Mouse (Mus musculus) heart, adult 2 months (tissue): ENCODE data around the gene Ptpre. TPM values are rescaled to one million over a fixed set of nuclear protein-coding genes. Genes with fewer than 3 reads are reported as not detected.

Source experiments
- DNase-seq, 2 experiments: peaks; one replicate each; pipeline ENCODE4 v3.0.0; 2021
- H3K27ac ChIP-seq: fragments of 200-600 bp; 2 replicates; pipeline ENCODE4 v1.8.1; 2022
- H3K27me3 ChIP-seq: fragments of 200-500 bp; 2 replicates; pipeline ENCODE4 v1.6.1; 2012; ENCODE audit warnings: mild to moderate bottlenecking, low read length, inconsistent platforms, mixed read lengths; ENCODE audit not compliant: control insufficient read depth, insufficient read depth
- H3K36me3 ChIP-seq: fragments of 200-500 bp; 2 replicates; pipeline ENCODE4 v1.6.1; 2012; ENCODE audit warnings: low read length, inconsistent platforms; ENCODE audit not compliant: control insufficient read depth, insufficient read depth
- H3K4me1 ChIP-seq: fragments of 200-500 bp; 2 replicates; pipeline ENCODE4 v1.6.1; 2011; ENCODE audit warnings: low read length; ENCODE audit not compliant: control insufficient read depth, insufficient read depth
- H3K4me3 ChIP-seq: fragments of 200-600 bp; 2 replicates; pipeline ENCODE4 v1.8.1; 2022
- H3K79me2 ChIP-seq: fragments of 200-500 bp; replicated peaks from 2 replicates; pipeline ENCODE4 v1.6.1; 2012; ENCODE audit warnings: mild to moderate bottlenecking, inconsistent platforms, low read length, moderate library complexity, mixed read lengths; ENCODE audit not compliant: control insufficient read depth, insufficient read depth
- H3K9ac ChIP-seq: fragments of 200-500 bp; 2 replicates; pipeline ENCODE4 v1.6.1; 2012; ENCODE audit warnings: low read depth, mild to moderate bottlenecking, control low read depth, inconsistent platforms, low read length, mixed read lengths
- CTCF ChIP-seq: fragments of 200-600 bp; IDR thresholded peaks from 2 replicates; pipeline ENCODE4 v1.8.1; 2022; ENCODE audit warnings: antibody characterized with exemption, mild to moderate bottlenecking, moderate library complexity
- EP300 ChIP-seq: fragments of 200-500 bp; IDR thresholded peaks from 2 replicates; pipeline ENCODE4 v1.6.1; 2011; ENCODE audit warnings: low read depth, low read length, control low read depth; ENCODE audit not compliant: insufficient read depth
- POLR2A ChIP-seq: fragments of 200-500 bp; IDR thresholded peaks from 2 replicates; pipeline ENCODE4 v1.6.1; 2011; ENCODE audit warnings: mild to moderate bottlenecking, low read depth, low read length, control low read depth; ENCODE audit not compliant: insufficient read depth
- WGBS: fragments of 180-500 bp; shearing (Covaris S2); methylation state at CpG from one replicate; pipeline ENCODE4 v1.1.7; 2018; 5-methylcytosine and 5-hydroxymethylcytosine counted together
- intact Hi-C: fragments of 180-260 bp; cut with DNase I; formaldehyde crosslinking; loops from one replicate; pipeline ENCODE4 v1.15.1; 2025
- polyA plus RNA-seq: library from polyadenylated mRNA; depleted of rRNA; stranded (reverse); fragments of >200 nt; gene quantifications from 2 replicates; pipeline ENCODE4 v1.2.3, GENCODE M21; 2012
- total RNA-seq, 2 experiments: library from RNA; stranded (reverse); gene quantifications; 2 replicates each; pipeline ENCODE4 v1.2.3; 2021

The Ptpre gene
- total and polyA plus RNA-seq, 3 experiments, result 2.8 to 4.1 (median 3.1) TPM

- 19% methylated on average over 3 of the region's 3 CpGs for WGBS
- H3K4me3 ChIP-seq, result no peak overlapping the region
- H3K4me1 ChIP-seq, result peaks cover under 1% of the 10 kb centered on the region; the same call in 1 of the 2 replicates
- no peaks in the 10 kb centered on the region for H3K79me2 ChIP-seq
- no peak for DNase-seq
- no peak for TF ChIP-seq CTCF
- TF ChIP-seq EP300, result no peak
- TF ChIP-seq POLR2A, result no peak
- intact Hi-C loops, result no loop called here
- H3K36me3 ChIP-seq, result no peaks in the 10 kb centered on the region
- no peak overlapping the region for H3K27ac ChIP-seq
- no peak overlapping the region for H3K9ac ChIP-seq
- H3K27me3 ChIP-seq, result no peaks in the 10 kb centered on the region
Measured at GRCm38 (mm10) chr7:135527169-135527568, 10.1 kb upstream of the Ptpre start.

GRCm38 (mm10) chr7:135528515-135528914 is 8.8 kb upstream of the Ptpre start, which contains the start of gene Clrn3:
Gene Clrn3, minus strand, starts transcription at chr7:135528654.
- TF ChIP-seq POLR2A, result no peak
- no peak for TF ChIP-seq EP300
- no peak for TF ChIP-seq CTCF
- DNase-seq, result no peak
- no peak within 1 kb of the TSS for H3K4me3 ChIP-seq
- H3K79me2 ChIP-seq, result no peaks in the 10 kb centered on the region
- H3K36me3 ChIP-seq, result no peaks in the 10 kb centered on the region
- no peaks in the 10 kb centered on the region for H3K4me1 ChIP-seq
- intact Hi-C loops, result no loop called here
- no peak within 1 kb of the TSS for H3K27ac ChIP-seq
- no peaks in the 10 kb centered on the region for H3K27me3 ChIP-seq
- WGBS, result 86% methylated on average over 7 of the region's 7 CpGs
- no peak within 1 kb of the TSS for H3K9ac ChIP-seq

- intact Hi-C loops, result no loop called here
Measured at GRCm38 (mm10) chr7:135529068-135529467, 8.2 kb upstream of the Ptpre start.

DNA sequence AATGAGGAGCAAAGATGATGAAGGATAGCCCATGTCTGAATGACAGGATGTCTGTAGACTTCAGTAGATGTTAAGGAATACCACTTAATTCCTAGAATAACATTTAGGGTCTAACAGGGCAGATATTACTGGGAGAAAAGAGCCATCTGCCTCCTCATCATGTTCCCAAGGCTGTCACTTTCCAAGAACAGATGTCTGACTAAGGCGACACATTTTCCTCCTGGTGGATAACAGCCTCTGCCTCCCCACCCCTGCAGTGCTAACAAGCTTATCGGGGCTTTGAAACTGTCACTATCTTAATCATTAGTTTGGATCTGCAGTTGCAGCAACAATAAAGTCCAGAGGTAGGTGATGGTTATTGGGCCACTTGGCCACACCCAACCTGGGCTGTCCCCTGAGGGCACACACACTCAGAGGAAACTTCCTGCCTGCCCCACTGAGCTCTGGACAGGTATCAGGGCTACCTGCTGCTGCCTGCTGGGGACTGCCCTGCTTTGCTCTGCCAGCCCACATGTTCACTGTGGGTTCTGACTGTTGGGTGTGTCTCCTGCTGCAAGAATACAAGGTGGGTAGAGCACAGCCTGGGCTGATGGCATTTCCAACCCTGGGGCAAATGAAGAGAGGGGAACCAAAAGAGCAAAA is 2.6 kb upstream of the Ptpre start:
- no peaks in the 10 kb centered on the region for H3K4me1 ChIP-seq
- no peak overlapping the region for H3K27ac ChIP-seq
- no peak overlapping the region for H3K4me3 ChIP-seq
- intact Hi-C loops, result loop anchor here (5.0 kb wide), 1 partner anchor 203 kb away; no protein-coding TSS in a partner anchor
- no peak for TF ChIP-seq EP300
- TF ChIP-seq POLR2A, result no peak
- TF ChIP-seq CTCF, result no peak
- H3K36me3 ChIP-seq, result no peaks in the 10 kb centered on the region
- no peaks in the 10 kb centered on the region for H3K79me2 ChIP-seq
- DNase-seq, result no peak
- H3K27me3 ChIP-seq, result no peaks in the 10 kb centered on the region
- no peak overlapping the region for H3K9ac ChIP-seq
- 48% methylated on average over 2 of the region's 2 CpGs for WGBS

More at GRCm38 (mm10) chr7:135529068-135529467, 8.2 kb upstream of the Ptpre start:
- Histone ChIP-seq H3K36me3 (no peaks in the 10 kb centered on the region), H3K4me3 (no peak overlapping the region), H3K4me1 (no peaks in the 10 kb centered on the region), H3K9ac (no peak overlapping the region), H3K27me3 (no peaks in the 10 kb centered on the region), H3K27ac (no peak overlapping the region), H3K79me2 (no peaks in the 10 kb centered on the region)
- no peak for TF ChIP-seq CTCF
- TF ChIP-seq EP300, result no peak
- no peak for TF ChIP-seq POLR2A
- 80% methylated on average over 2 of the region's 2 CpGs for WGBS
- no peak for DNase-seq

DNA sequence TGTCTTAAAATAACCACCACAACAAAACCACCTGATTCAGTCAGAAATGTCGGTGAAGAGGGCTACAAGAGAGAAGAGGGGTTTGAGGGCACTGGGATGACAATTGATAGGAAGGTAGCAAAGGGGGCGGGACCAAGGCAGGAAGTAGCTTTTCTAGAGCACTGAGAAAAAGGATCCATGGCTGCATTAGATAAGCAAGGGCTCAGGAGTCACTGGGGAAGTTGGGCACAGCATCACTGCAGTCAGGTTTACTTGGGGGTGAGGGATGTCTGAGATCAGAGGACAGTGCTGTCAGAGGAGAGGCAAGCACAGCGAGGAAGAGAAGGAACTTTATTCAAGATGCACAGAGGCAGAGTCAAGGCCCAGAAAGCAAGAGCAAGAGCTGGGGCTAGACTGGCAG is 1.4 kb upstream of the Ptpre start:
- no peak overlapping the region for H3K27ac ChIP-seq
- H3K79me2 ChIP-seq, result no peaks in the 10 kb centered on the region
- no peak overlapping the region for H3K4me3 ChIP-seq
- TF ChIP-seq CTCF (no peak), EP300 (no peak), POLR2A (no peak)
- DNase-seq, result no peak
- intact Hi-C loops, result loop anchor here (2.0 to 5.0 kb wide), 2 partner anchors 81 to 201 kb away; no protein-coding TSS in a partner anchor
- H3K27me3 ChIP-seq, result no peaks in the 10 kb centered on the region
- no peak overlapping the region for H3K9ac ChIP-seq
- no peaks in the 10 kb centered on the region for H3K36me3 ChIP-seq
- no peaks in the 10 kb centered on the region for H3K4me1 ChIP-seq
- WGBS, result 61% methylated on average over 3 of the region's 3 CpGs
